Mouse (Mus musculus) spleen, postnatal 10 days (tissue): ENCODE results near the gene Slc5a11.

Experiments
- DNase-seq, 2 experiments: peaks; one replicate each; pipeline ENCODE4 v3.0.0; 2021 to 2022; ENCODE audit warnings: low spot score in 2 of 2

Gene Slc5a11

GRCm38 (mm10) chr7:123283826-123284225, 69.2 kb downstream of the Slc5a11 start:
- no peak for DNase-seq

GRCm38 (mm10) chr7:123285896-123286295, 71.3 kb downstream of the Slc5a11 start:
- no peak for DNase-seq

GRCm38 (mm10) chr7:123287903-123288302, 73.3 kb downstream of the Slc5a11 start:
- no peak for DNase-seq

GRCm38 (mm10) chr7:123289176-123289575, 74.6 kb downstream of the Slc5a11 start:
- DNase-seq, result no peak

GRCm38 (mm10) chr7:123291942-123292341, 77.4 kb downstream of the Slc5a11 start:
- DNase-seq, result no peak

- DNase-seq, result no peak
Measured at GRCm38 (mm10) chr7:123293898-123294297, 79.3 kb downstream of the Slc5a11 start.

- DNase-seq, result no peak
Measured at GRCm38 (mm10) chr7:123295423-123295822, 80.8 kb downstream of the Slc5a11 start.

- no peak for DNase-seq
Measured at GRCm38 (mm10) chr7:123296097-123296496, 81.5 kb downstream of the Slc5a11 start.

- no peak for DNase-seq
Measured at GRCm38 (mm10) chr7:123298225-123298624, 83.6 kb downstream of the Slc5a11 start.

GRCm38 (mm10) chr7:123300258-123300657, 85.7 kb downstream of the Slc5a11 start:
- DNase-seq, result no peak

- DNase-seq, result no peak
Measured at GRCm38 (mm10) chr7:123305397-123305796, 90.8 kb downstream of the Slc5a11 start.

- no peak for DNase-seq
Measured at GRCm38 (mm10) chr7:123307236-123307635, 92.7 kb downstream of the Slc5a11 start.

GRCm38 (mm10) chr7:123307887-123308558, 93.4 kb downstream of the Slc5a11 start:
- DNase-seq, result no peak

- DNase-seq, result no peak
Measured at GRCm38 (mm10) chr7:123311836-123312235, 97.3 kb downstream of the Slc5a11 start.

- no peak for DNase-seq
Measured at GRCm38 (mm10) chr7:123312738-123313137, 98.2 kb downstream of the Slc5a11 start.

- DNase-seq, result peak in 1 of 2 experiments; percentile 26
Measured at GRCm38 (mm10) chr7:123322452-123323121, 108.0 kb downstream of the Slc5a11 start.
